Mouse (Mus musculus): Measurements from ENCODE around the gene Rpl5. TPM values are rescaled to one million over a fixed set of nuclear protein-coding genes. Genes with fewer than 3 reads are reported as not detected.

Gene Rpl5
- polyA plus RNA-seq, 1 experiment from 2014 or later: 76.6 TPM

DNA sequence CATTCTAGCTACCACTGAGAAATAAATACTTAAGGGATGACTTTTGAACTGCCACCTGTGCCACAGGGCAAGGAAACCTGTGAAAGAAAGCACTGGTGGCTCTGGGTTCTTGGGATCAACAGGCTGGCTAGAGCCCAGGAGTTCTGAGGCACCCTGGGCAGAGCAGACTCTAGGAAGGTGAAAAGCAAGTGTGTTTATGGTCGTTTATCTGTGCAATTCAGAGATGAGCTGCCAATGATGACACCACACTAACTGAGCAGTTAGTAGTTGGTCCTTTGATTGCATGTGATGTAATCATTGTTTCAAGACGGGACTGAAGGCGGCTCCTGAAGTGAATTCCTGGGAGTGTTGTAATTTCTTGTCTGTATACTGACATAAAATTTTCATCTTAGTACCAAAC is 4.0 kb downstream of the Rpl5 start:
- H3K27me3 ChIP-seq: no peaks in the 10 kb centered on the region
- H3K27ac ChIP-seq: no peak overlapping the region
- 79% methylated on average over 3 of the region's 3 CpGs for WGBS
- H3K4me3 ChIP-seq: no peak overlapping the region
- no peak overlapping the region for H3K4me2 ChIP-seq
- peaks cover 4% of the 10 kb centered on the region; the same call in 1 of the 2 replicates for H3K4me1 ChIP-seq
- H3K9ac ChIP-seq: no peak overlapping the region
- peaks cover 69% of the 10 kb centered on the region for H3K36me3 ChIP-seq
- no peaks in the 10 kb centered on the region for H3K9me3 ChIP-seq
- ATAC-seq (ENCODE audit: insufficient number of reproducible peaks, insufficient read depth, low FRiP score, low TSS enrichment, low read depth): no peak

- Histone ChIP-seq H3K9ac (no peak overlapping the region), H3K36me3 (peaks cover 76% of the 10 kb centered on the region), H3K4me1 (no peaks in the 10 kb centered on the region), H3K9me3 (no peaks in the 10 kb centered on the region), H3K27ac (no peak overlapping the region), H3K4me2 (no peak overlapping the region), H3K27me3 (no peaks in the 10 kb centered on the region), H3K4me3 (no peak overlapping the region)
- ATAC-seq (ENCODE audit: insufficient number of reproducible peaks, insufficient read depth, low FRiP score, low TSS enrichment, low read depth): no peak
- 89% methylated on average over 2 of the region's 2 CpGs for WGBS
These were observed 8.3 kb downstream of the Rpl5 start for GRCm38 (mm10) chr5:107908514-107909110.

- 86% methylated on average over 3 of the region's 3 CpGs for whole genome bisulfite sequencing
- H3K9me3 ChIP-seq: no peaks in the 10 kb centered on the region
- peaks cover 66% of the 10 kb centered on the region for H3K36me3 ChIP-seq
- H3K27ac ChIP-seq: no peak overlapping the region
- no peak overlapping the region for H3K4me3 ChIP-seq
- H3K4me2 ChIP-seq: no peak overlapping the region
- H3K27me3 ChIP-seq: no peaks in the 10 kb centered on the region
- no peaks in the 10 kb centered on the region for H3K4me1 ChIP-seq
- H3K9ac ChIP-seq: no peak overlapping the region
- no peak for ATAC-seq (ENCODE audit: insufficient number of reproducible peaks, insufficient read depth, low FRiP score, low TSS enrichment, low read depth)
These were observed 9.4 kb downstream of the Rpl5 start for GRCm38 (mm10) chr5:107909668-107910067.

DNA sequence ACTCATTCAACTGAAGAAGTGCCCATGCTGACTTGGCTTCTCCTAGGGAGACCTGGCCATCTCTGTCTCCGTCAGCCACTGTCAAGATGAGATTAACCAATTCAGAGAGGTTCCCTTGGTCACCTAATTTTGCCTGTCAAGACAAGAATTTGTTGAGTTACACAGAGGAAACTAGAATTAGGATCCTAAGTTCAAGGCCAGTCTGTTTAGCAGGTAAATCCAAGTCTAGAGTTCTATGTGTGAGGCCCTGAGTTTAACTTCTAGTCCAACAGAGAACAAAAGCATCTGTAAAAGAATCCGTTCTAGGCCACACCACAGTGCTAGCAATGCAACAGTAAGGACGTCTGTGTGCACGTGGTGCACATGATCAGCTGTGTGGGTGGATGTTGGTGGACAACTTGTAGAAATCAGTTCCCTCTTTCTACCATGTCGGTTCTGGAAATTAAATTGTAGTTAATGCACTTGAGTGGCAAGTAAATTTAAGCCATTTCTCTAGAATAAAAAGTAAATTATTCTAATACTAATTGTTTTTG is 9.8 kb downstream of the Rpl5 start:
- WGBS: 63% methylated on average over 5 of the region's 5 CpGs
- no peak for ATAC-seq (ENCODE audit: insufficient number of reproducible peaks, insufficient read depth, low FRiP score, low TSS enrichment, low read depth)

GRCm38 (mm10) chr5:107911012-107911411 is 10.7 kb downstream of the Rpl5 start:
- ATAC-seq (ENCODE audit: insufficient number of reproducible peaks, insufficient read depth, low FRiP score, low TSS enrichment, low read depth): no peak
- Histone ChIP-seq H3K27me3 (no peaks in the 10 kb centered on the region), H3K4me3 (no peak overlapping the region), H3K9ac (no peak overlapping the region), H3K27ac (no peak overlapping the region), H3K36me3 (peaks cover 53% of the 10 kb centered on the region), H3K4me2 (no peak overlapping the region), H3K9me3 (no peaks in the 10 kb centered on the region), H3K4me1 (no peaks in the 10 kb centered on the region)
- WGBS: 94% methylated on average over 5 of the region's 5 CpGs

More for the DNA sequence above, 9.8 kb downstream of the Rpl5 start:
- no peak overlapping the region for H3K4me2 ChIP-seq
- H3K36me3 ChIP-seq: peaks cover 61% of the 10 kb centered on the region
- H3K4me1 ChIP-seq: no peaks in the 10 kb centered on the region
- no peaks in the 10 kb centered on the region for H3K27me3 ChIP-seq
- no peak overlapping the region for H3K4me3 ChIP-seq
- no peaks in the 10 kb centered on the region for H3K9me3 ChIP-seq
- H3K27ac ChIP-seq: no peak overlapping the region
- no peak overlapping the region for H3K9ac ChIP-seq

- Histone ChIP-seq H3K4me1 (no peaks in the 10 kb centered on the region), H3K27ac (no peak overlapping the region), H3K4me3 (no peak overlapping the region), H3K9me3 (no peaks in the 10 kb centered on the region), H3K9ac (no peak overlapping the region), H3K27me3 (no peaks in the 10 kb centered on the region), H3K36me3 (peaks cover 15% of the 10 kb centered on the region), H3K4me2 (no peak overlapping the region)
- 50% methylated on average over 4 of the region's 4 CpGs for WGBS
- no peak for ATAC-seq (ENCODE audit: insufficient number of reproducible peaks, insufficient read depth, low FRiP score, low TSS enrichment, low read depth)
These were observed 15.0 kb downstream of the Rpl5 start for GRCm38 (mm10) chr5:107915280-107915679.

- ATAC-seq (ENCODE audit: insufficient number of reproducible peaks, insufficient read depth, low FRiP score, low TSS enrichment, low read depth): peak; percentile 34; the same call in 1 of the 2 replicates
- H3K27ac ChIP-seq: peak overlapping the region; percentile 45
These were observed 21.3 kb downstream of the Rpl5 start for GRCm38 (mm10) chr5:107921400-107922252.

DNA sequence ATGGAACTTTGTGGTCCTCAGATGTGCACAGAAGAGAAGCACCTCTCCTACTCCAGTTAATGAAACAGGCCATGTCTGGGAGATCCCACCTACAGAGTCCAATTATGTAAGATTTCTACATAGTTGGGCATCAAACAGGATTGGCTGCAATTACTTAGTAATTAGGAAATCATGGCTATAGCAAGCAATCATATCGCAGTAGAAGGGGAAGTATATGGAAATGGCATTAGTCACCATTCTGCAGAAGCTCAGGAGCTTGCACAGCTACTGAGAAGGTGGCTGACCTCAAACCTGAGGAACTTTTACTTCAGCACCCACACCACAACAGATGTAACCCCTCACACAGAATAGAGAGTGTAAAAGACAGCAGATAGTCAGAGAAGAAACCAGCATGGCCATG is 22.5 kb downstream of the Rpl5 start:
- ATAC-seq (ENCODE audit: insufficient number of reproducible peaks, insufficient read depth, low FRiP score, low TSS enrichment, low read depth): no peak
- Histone ChIP-seq H3K4me2 (no peak overlapping the region), H3K4me3 (no peak overlapping the region), H3K9me3 (no peaks in the 10 kb centered on the region), H3K27me3 (no peaks in the 10 kb centered on the region), H3K4me1 (peaks cover 4% of the 10 kb centered on the region), H3K36me3 (peaks cover 3% of the 10 kb centered on the region; the same call in 1 of the 2 replicates), H3K9ac (no peak overlapping the region), H3K27ac (no peak overlapping the region)
- WGBS: 73% methylated on average over 1 of the region's 1 CpGs

More at GRCm38 (mm10) chr5:107921400-107922252, 21.3 kb downstream of the Rpl5 start:
- H3K9me3 ChIP-seq: no peaks in the 10 kb centered on the region
- H3K9ac ChIP-seq: no peak overlapping the region
- no peaks in the 10 kb centered on the region for H3K27me3 ChIP-seq
- peaks cover 4% of the 10 kb centered on the region for H3K4me1 ChIP-seq
- no peak overlapping the region for H3K4me3 ChIP-seq
- 74% methylated on average over 2 of the region's 2 CpGs for WGBS
- H3K4me2 ChIP-seq: no peak overlapping the region
- peaks cover 3% of the 10 kb centered on the region; the same call in 1 of the 2 replicates for H3K36me3 ChIP-seq

- Histone ChIP-seq H3K9me3 (no peaks in the 10 kb centered on the region), H3K36me3 (no peaks in the 10 kb centered on the region), H3K9ac (no peak overlapping the region), H3K4me1 (peaks cover 4% of the 10 kb centered on the region), H3K27ac (no peak overlapping the region), H3K4me2 (no peak overlapping the region), H3K27me3 (no peaks in the 10 kb centered on the region), H3K4me3 (no peak overlapping the region)
- no peak for ATAC-seq (ENCODE audit: insufficient number of reproducible peaks, insufficient read depth, low FRiP score, low TSS enrichment, low read depth)
- WGBS: 86% methylated on average over 8 of the region's 8 CpGs
These were observed 24.3 kb downstream of the Rpl5 start for GRCm38 (mm10) chr5:107924564-107924963.

DNA sequence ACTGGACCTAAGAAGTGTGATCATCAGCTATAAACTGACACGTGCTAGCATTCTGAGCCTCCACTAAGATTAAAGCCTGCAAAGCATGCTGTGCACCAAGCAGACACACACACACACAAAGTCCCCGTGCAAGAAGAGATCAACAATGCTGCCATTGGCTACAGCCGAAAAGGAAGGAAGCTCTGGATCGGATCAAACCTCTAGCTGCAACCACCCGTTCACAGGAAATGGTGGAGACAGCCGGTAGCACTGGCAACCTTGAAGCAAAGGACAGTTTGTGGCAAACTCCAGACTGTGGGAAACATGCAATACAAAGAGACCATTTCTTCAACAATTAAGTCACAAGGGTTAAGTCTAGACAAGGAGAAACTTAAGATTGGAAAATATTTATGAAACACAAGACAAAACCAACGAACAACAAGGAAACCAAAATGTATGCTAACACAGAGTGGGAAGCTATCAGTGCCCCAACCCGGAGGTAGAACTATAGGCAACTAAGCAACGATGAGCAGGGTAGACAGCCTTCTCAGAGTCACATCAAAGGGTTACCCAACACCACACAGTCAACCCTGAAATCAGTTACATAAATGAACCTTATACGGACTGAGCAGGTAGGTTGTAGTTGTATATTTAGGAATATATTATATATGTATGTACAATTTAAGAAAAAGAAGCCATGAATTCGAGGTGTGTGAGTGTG is 26.4 kb downstream of the Rpl5 start:
- no peak overlapping the region for H3K9ac ChIP-seq
- H3K4me2 ChIP-seq: no peak overlapping the region
- no peaks in the 10 kb centered on the region for H3K9me3 ChIP-seq
- H3K27ac ChIP-seq: no peak overlapping the region
- WGBS: 74% methylated on average over 11 of the region's 11 CpGs
- no peak overlapping the region for H3K4me3 ChIP-seq
- ATAC-seq (ENCODE audit: insufficient number of reproducible peaks, insufficient read depth, low FRiP score, low TSS enrichment, low read depth): no peak
- peaks cover 3% of the 10 kb centered on the region for H3K4me1 ChIP-seq
- no peaks in the 10 kb centered on the region for H3K36me3 ChIP-seq
- H3K27me3 ChIP-seq: no peaks in the 10 kb centered on the region

DNA sequence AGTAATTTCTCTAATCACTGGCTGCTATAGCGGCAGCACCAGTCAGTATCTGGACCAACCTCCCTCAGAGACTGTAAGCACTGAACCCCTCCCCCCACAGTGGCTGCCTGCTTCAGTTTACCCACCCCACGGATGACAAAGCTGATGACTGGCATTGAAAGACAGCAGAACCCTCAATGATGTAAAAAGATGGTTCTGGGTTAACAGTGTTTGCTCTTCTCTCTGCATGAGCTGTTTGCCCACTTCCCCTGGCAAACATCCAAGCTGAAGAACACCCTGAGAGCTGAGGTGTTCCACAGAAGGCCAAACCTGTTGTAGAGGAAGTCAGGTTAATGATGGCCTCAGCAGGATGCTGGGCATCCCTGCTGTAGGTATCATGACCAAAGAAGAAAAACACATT is 32.3 kb downstream of the Rpl5 start:
- no peaks in the 10 kb centered on the region for H3K27me3 ChIP-seq
- no peaks in the 10 kb centered on the region for H3K36me3 ChIP-seq
- H3K9me3 ChIP-seq: no peaks in the 10 kb centered on the region
- peaks cover 19% of the 10 kb centered on the region for H3K4me1 ChIP-seq
- H3K27ac ChIP-seq: peak overlapping the region; percentile 44; the same call in 1 of the 2 replicates
- 0 out of 2 replicates have a peak overlapping the region, but pooled peaks have one; percentile 32 for H3K9ac ChIP-seq
- ATAC-seq (ENCODE audit: insufficient number of reproducible peaks, insufficient read depth, low FRiP score, low TSS enrichment, low read depth): no peak
- peak overlapping the region; percentile 9; the same call in 1 of the 2 replicates for H3K4me2 ChIP-seq
- no peak overlapping the region for H3K4me3 ChIP-seq
- WGBS: 38% methylated on average over 2 of the region's 2 CpGs

All from embryonic facial prominence, embryonic 13.5 days (tissue).